Mouse (Mus musculus): ENCODE data around the gene Sytl2. TPM values are rescaled to one million over a fixed set of nuclear protein-coding genes. Genes with fewer than 3 reads are reported as not detected.

Sytl2 gene
- total and polyA plus RNA-seq, 3 experiments: 0.85 TPM; not detected in 2

GRCm38 (mm10) chr7:90316823-90317222 lies 14.8 kb downstream of the Sytl2 start:
- TF ChIP-seq ELF1 (IDR thresholded peaks at IDR 0.05; ENCODE audit: low read depth, low read length): no peak
- no peak for TF ChIP-seq UBTF (IDR thresholded peaks at IDR 0.05; ENCODE audit: low read depth, low read length)
- no peak for TF ChIP-seq CTCF (conservative IDR thresholded peaks at IDR 0.05 in 1 of 2, IDR thresholded peaks at IDR 0.05 in 1 of 2; ENCODE audit: low read depth in 2 of 2, low read length in 2 of 2)
- TF ChIP-seq SIN3A (IDR thresholded peaks at IDR 0.05; ENCODE audit: low read length): no peak
- TF ChIP-seq KAT2A (IDR thresholded peaks at IDR 0.05; ENCODE audit: insufficient replicate concordance, low read length): no peak
- no peak for TF ChIP-seq SMC3 (IDR thresholded peaks at IDR 0.05; ENCODE audit: low read depth, low read length)
- in situ Hi-C loops (cut with MboI; ENCODE audit: low pct_ligation_motif_present, low pct_unique_long_range_greater_than_20kb, low sequenced_read_pairs): no loop called here

GRCm38 (mm10) chr7:90319446-90319845 lies 17.4 kb downstream of the Sytl2 start:
- no peaks in the 10 kb centered on the region for H3K79me2 ChIP-seq (replicated peaks; ENCODE audit: control insufficient read depth, extremely low read depth, insufficient read depth, poor library complexity, severe bottlenecking)
- TF ChIP-seq ETS1 (conservative IDR thresholded peaks at IDR 0.05; ENCODE audit: low read depth, low read length): no peak
- TF ChIP-seq CHD1 (IDR thresholded peaks at IDR 0.05; ENCODE audit: low read depth, low read length): no peak
- TF ChIP-seq BHLHE40 (IDR thresholded peaks at IDR 0.05; ENCODE audit: low read depth, low read length): no peak
- no peak for TF ChIP-seq ZC3H11A (IDR thresholded peaks at IDR 0.05; ENCODE audit: low read depth, low read length)
- TF ChIP-seq JUND (conservative IDR thresholded peaks at IDR 0.05; ENCODE audit: low read depth, low read length): no peak
- no peak for TF ChIP-seq TCF12 (IDR thresholded peaks at IDR 0.05; ENCODE audit: low read depth, low read length)

More at GRCm38 (mm10) chr7:90316823-90317222, 14.8 kb downstream of the Sytl2 start:
- H3K4me3 ChIP-seq (replicated peaks in 1 of 3; ENCODE audit: low read depth in 2 of 3, low read length in 2 of 3, poor library complexity in 1 of 3): no peak overlapping the region
- H3K4me1 ChIP-seq (ENCODE audit: control insufficient read depth in 1 of 2, insufficient read depth in 2 of 2): peaks cover 12 to 22% of the 10 kb centered on the region in 2 experiments; a peak in 3 of 4 replicates
- no peak overlapping the region for H3K4me2 ChIP-seq (ENCODE audit: insufficient read depth, low read depth, poor library complexity, severe bottlenecking)
- dilution Hi-C loops (cut with MboI; ENCODE audit: extremely low pct_ligation_motif_present, extremely low pct_unique_long_range_greater_than_20kb, low sequenced_read_pairs): no loop called here
- no peak overlapping the region for H3K9ac ChIP-seq (ENCODE audit: insufficient read depth, low read depth)
- H3K36me3 ChIP-seq (replicated peaks in 1 of 2; ENCODE audit: control insufficient read depth in 1 of 2, insufficient read depth in 1 of 2, low read length in 1 of 2): no peaks in the 10 kb centered on the region
- H3K27me3 ChIP-seq (replicated peaks): no peaks in the 10 kb centered on the region
- DNase-seq (ENCODE audit: extremely low read depth): no peak
- H3K9me3 ChIP-seq (replicated peaks; ENCODE audit: low read length): no peaks in the 10 kb centered on the region
- no peaks in the 10 kb centered on the region for H3K79me2 ChIP-seq (replicated peaks; ENCODE audit: control insufficient read depth, extremely low read depth, insufficient read depth, poor library complexity, severe bottlenecking)
- H3K27ac ChIP-seq (ENCODE audit: insufficient read depth, low read depth): no peak overlapping the region

GRCm38 (mm10) chr7:90320124-90320523 lies 18.1 kb downstream of the Sytl2 start:
- no peak overlapping the region for H3K4me3 ChIP-seq (replicated peaks in 1 of 3; ENCODE audit: low read depth in 2 of 3, low read length in 2 of 3, poor library complexity in 1 of 3)
- no peak for DNase-seq (ENCODE audit: extremely low read depth)
- no peak overlapping the region for H3K4me2 ChIP-seq (ENCODE audit: insufficient read depth, low read depth, poor library complexity, severe bottlenecking)
- H3K4me1 ChIP-seq (ENCODE audit: control insufficient read depth in 1 of 2, insufficient read depth in 2 of 2): no peaks in the 10 kb centered on the region
- TF ChIP-seq ZNF384 (IDR thresholded peaks at IDR 0.05; ENCODE audit: low read depth, low read length): no peak
- no peak for TF ChIP-seq SIN3A (IDR thresholded peaks at IDR 0.05; ENCODE audit: low read length)
- TF ChIP-seq CHD1 (IDR thresholded peaks at IDR 0.05; ENCODE audit: low read depth, low read length): no peak
- no peak for TF ChIP-seq EP300 (IDR thresholded peaks at IDR 0.05; ENCODE audit: low read length)
- in situ Hi-C loops (cut with MboI; ENCODE audit: low pct_ligation_motif_present, low pct_unique_long_range_greater_than_20kb, low sequenced_read_pairs) (no loop called here), dilution Hi-C loops (cut with MboI; ENCODE audit: extremely low pct_ligation_motif_present, extremely low pct_unique_long_range_greater_than_20kb, low sequenced_read_pairs) (no loop called here)
- H3K9ac ChIP-seq (ENCODE audit: insufficient read depth, low read depth): no peak overlapping the region
- H3K79me2 ChIP-seq (replicated peaks; ENCODE audit: control insufficient read depth, extremely low read depth, insufficient read depth, poor library complexity, severe bottlenecking): no peaks in the 10 kb centered on the region
- H3K27me3 ChIP-seq (replicated peaks): no peaks in the 10 kb centered on the region
- H3K9me3 ChIP-seq (replicated peaks; ENCODE audit: low read length): no peaks in the 10 kb centered on the region
- H3K36me3 ChIP-seq (replicated peaks in 1 of 2; ENCODE audit: control insufficient read depth in 1 of 2, insufficient read depth in 1 of 2, low read length in 1 of 2): no peaks in the 10 kb centered on the region
- H3K27ac ChIP-seq (ENCODE audit: insufficient read depth, low read depth): no peak overlapping the region

More at GRCm38 (mm10) chr7:90319446-90319845, 17.4 kb downstream of the Sytl2 start:
- dilution Hi-C loops (cut with MboI; ENCODE audit: extremely low pct_ligation_motif_present, extremely low pct_unique_long_range_greater_than_20kb, low sequenced_read_pairs) (no loop called here), in situ Hi-C loops (cut with MboI; ENCODE audit: low pct_ligation_motif_present, low pct_unique_long_range_greater_than_20kb, low sequenced_read_pairs) (no loop called here)
- Histone ChIP-seq H3K27me3 (replicated peaks) (no peaks in the 10 kb centered on the region), H3K4me2 (ENCODE audit: insufficient read depth, low read depth, poor library complexity, severe bottlenecking) (no peak overlapping the region), H3K9me3 (replicated peaks; ENCODE audit: low read length) (no peaks in the 10 kb centered on the region), H3K4me3 (replicated peaks in 1 of 3; ENCODE audit: low read depth in 2 of 3, low read length in 2 of 3, poor library complexity in 1 of 3) (no peak overlapping the region), H3K27ac (ENCODE audit: insufficient read depth, low read depth) (no peak overlapping the region), H3K4me1 (ENCODE audit: control insufficient read depth in 1 of 2, insufficient read depth in 2 of 2) (no peaks in the 10 kb centered on the region), H3K9ac (ENCODE audit: insufficient read depth, low read depth) (no peak overlapping the region), H3K36me3 (replicated peaks in 1 of 2; ENCODE audit: control insufficient read depth in 1 of 2, insufficient read depth in 1 of 2, low read length in 1 of 2) (no peaks in the 10 kb centered on the region)
- DNase-seq (ENCODE audit: extremely low read depth): no peak
